Mouse (Mus musculus) midbrain, embryonic 14.5 days (tissue): ENCODE results near the gene Cubn. TPM values are rescaled to one million over a fixed set of nuclear protein-coding genes. Genes with fewer than 3 reads are reported as not detected.
A peak's percentile ranks its signal among the peaks of the same experiment; 100 is the strongest.

Experiments
- ATAC-seq: fragments of 200-750 bp; cut with Nextera tagmentation; 2 replicates; pipeline ENCODE4 v1.8.0; 2017; ENCODE audit warnings: moderate number of reproducible peaks, moderate library complexity; ENCODE audit not compliant: low FRiP score, low TSS enrichment
- DNase-seq: peaks from one replicate; pipeline ENCODE4 v3.0.0-alpha.2; 2015
- H3K27ac ChIP-seq: fragments of 300-500 bp; sonication (generic); replicated peaks from 2 replicates; pipeline ENCODE4 v1.5.1; 2014; ENCODE audit warnings: mild to moderate bottlenecking, low read depth, low read length, moderate library complexity
- H3K27me3 ChIP-seq: fragments of 300-500 bp; sonication (generic); 2 replicates; pipeline ENCODE4 v1.6.1; 2014; ENCODE audit warnings: low read length, control low read depth, mixed read lengths; ENCODE audit not compliant: control insufficient read depth, insufficient read depth
- H3K36me3 ChIP-seq: fragments of 300-500 bp; sonication (generic); 2 replicates; pipeline ENCODE4 v1.6.1; 2014; ENCODE audit warnings: low read length, control low read depth; ENCODE audit not compliant: control insufficient read depth, insufficient read depth
- H3K4me1 ChIP-seq: fragments of 300-500 bp; sonication (generic); 2 replicates; pipeline ENCODE4 v1.6.1; 2014; ENCODE audit warnings: mild to moderate bottlenecking, antibody characterized with exemption, low read length, control low read depth; ENCODE audit not compliant: control insufficient read depth, insufficient read depth
- H3K4me2 ChIP-seq: fragments of 300-500 bp; sonication (generic); 2 replicates; pipeline ENCODE4 v1.6.1; 2014; ENCODE audit warnings: mild to moderate bottlenecking, low read length, moderate library complexity
- H3K4me3 ChIP-seq: fragments of 300-500 bp; sonication (generic); replicated peaks from 2 replicates; pipeline ENCODE4 v1.5.1; 2014; ENCODE audit warnings: low read depth, low read length
- H3K9ac ChIP-seq: fragments of 300-500 bp; sonication (generic); replicated peaks from 2 replicates; pipeline ENCODE4 v1.6.1; 2014; ENCODE audit warnings: mild to moderate bottlenecking, low read length, moderate library complexity
- H3K9me3 ChIP-seq: fragments of 300-500 bp; sonication (generic); 2 replicates; pipeline ENCODE4 v1.6.1; 2016; ENCODE audit warnings: low read length, control low read depth, mixed read lengths; ENCODE audit not compliant: control insufficient read depth
- WGBS: fragments of 180-500 bp; shearing (Covaris S2); extraction: QIAGEN DNeasy Blood & Tissue Kit; methylation state at CpG from one replicate; pipeline ENCODE4 v1.1.7; 2014; 5-methylcytosine and 5-hydroxymethylcytosine counted together
- polyA plus RNA-seq: library from polyadenylated mRNA; unstranded; fragments of >200 nt; fragmentation: Nextera tagmentation; extraction: Ambion mirVana; gene quantifications from 2 replicates; pipeline ENCODE4 v1.2.1, GENCODE M21; 2014

Gene Cubn
- polyA plus RNA-seq, 1 experiment from 2014 or later = 0.67 TPM

GRCm38 (mm10) chr2:13527125-13527524 is 35.5 kb upstream of the Cubn start:
- Histone ChIP-seq H3K9ac (no peak overlapping the region), H3K4me3 (no peak overlapping the region), H3K27me3 (no peaks in the 10 kb centered on the region), H3K4me2 (no peak overlapping the region), H3K4me1 (0 out of 2 replicates have a peak, but pooled peaks cover 4% of the 10 kb centered on the region), H3K36me3 (no peaks in the 10 kb centered on the region), H3K27ac (no peak overlapping the region), H3K9me3 (no peaks in the 10 kb centered on the region)
- DNase-seq (peak; percentile 5), ATAC-seq (no peak)
- 44% methylated on average over 2 of the region's 2 CpGs for WGBS

DNA sequence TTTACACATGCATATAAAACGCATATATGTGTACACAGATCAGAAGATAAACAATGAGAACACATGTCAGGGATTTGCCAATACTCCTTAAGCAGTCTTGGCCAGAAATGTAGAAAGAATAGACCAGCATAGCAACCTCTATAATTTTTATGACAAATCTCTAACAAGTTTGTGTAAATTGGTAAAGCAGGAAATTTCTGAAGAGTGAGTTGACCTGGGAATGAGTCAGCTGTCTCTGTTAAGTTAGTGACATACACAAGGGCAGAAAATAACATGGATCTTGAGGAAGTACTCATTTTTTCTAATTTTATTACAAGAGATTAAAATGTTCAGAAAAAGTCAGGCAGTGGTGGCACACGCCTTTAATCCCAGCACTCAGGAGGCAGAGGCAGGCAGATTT is 34.6 kb upstream of the Cubn start:
- ATAC-seq (no peak), DNase-seq (no peak)
- no peak overlapping the region for H3K4me3 ChIP-seq
- H3K9me3 ChIP-seq = no peaks in the 10 kb centered on the region
- WGBS = 92% methylated on average over 2 of the region's 2 CpGs
- H3K36me3 ChIP-seq = no peaks in the 10 kb centered on the region
- H3K27me3 ChIP-seq = no peaks in the 10 kb centered on the region
- 0 out of 2 replicates have a peak, but pooled peaks cover 4% of the 10 kb centered on the region for H3K4me1 ChIP-seq
- no peak overlapping the region for H3K4me2 ChIP-seq
- no peak overlapping the region for H3K9ac ChIP-seq
- H3K27ac ChIP-seq = no peak overlapping the region

DNA sequence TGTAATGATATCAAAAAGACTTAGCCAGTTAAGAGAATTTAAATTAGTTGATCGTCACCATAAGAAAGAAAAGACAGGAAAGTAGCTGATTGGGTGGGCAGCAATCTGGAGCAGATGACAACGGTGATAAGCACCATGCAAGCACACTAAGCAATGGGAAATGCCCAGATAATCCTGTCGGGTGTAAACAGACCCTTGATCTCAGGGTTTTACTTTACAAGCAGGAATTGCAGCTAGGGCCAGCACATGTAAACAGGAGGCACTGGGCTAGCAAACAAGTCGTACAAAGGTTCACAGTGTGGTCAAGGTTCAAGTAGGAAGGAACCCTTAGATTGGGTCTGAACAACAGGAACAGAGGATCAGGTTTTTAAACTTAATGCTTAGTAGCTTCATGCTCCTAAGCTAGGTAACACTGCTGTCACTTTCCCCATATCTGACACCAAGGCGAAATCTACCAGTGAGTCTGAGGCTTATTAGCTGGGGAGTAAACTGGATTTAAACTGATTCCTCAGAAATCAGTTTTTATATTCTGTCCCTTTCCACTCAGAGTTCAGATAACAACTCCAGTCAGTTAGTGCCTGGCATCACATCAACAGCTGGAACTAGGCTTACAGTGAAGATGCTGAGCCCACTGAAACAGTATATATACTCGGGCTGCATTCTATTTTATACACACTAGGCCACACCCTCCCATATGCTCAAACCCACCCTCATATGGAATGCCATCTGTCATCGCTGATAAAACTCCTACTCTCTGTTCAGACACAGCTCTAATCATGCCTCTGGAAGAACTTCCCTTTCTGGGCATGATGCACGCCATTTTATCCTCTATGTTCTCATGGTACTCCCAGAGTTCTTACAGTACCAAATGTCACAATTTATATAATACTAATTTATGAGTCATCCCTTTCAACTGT is 32.2 kb upstream of the Cubn start:
- no peak overlapping the region for H3K4me3 ChIP-seq
- WGBS = 70% methylated on average over 8 of the region's 8 CpGs
- H3K4me2 ChIP-seq = no peak overlapping the region
- H3K4me1 ChIP-seq = 0 out of 2 replicates have a peak, but pooled peaks cover 4% of the 10 kb centered on the region
- peaks cover 7% of the 10 kb centered on the region; the same call in 1 of the 2 replicates for H3K36me3 ChIP-seq
- peak; percentile 7 for DNase-seq
- no peaks in the 10 kb centered on the region for H3K27me3 ChIP-seq
- no peak for ATAC-seq
- no peaks in the 10 kb centered on the region for H3K9me3 ChIP-seq
- no peak overlapping the region for H3K9ac ChIP-seq
- H3K27ac ChIP-seq = no peak overlapping the region

- WGBS = 39% methylated on average over 8 of the region's 8 CpGs
- H3K27ac ChIP-seq = no peak overlapping the region
- no peak overlapping the region for H3K4me3 ChIP-seq
- no peaks in the 10 kb centered on the region for H3K27me3 ChIP-seq
- DNase-seq = peak; percentile 11
- H3K36me3 ChIP-seq = peaks cover 7% of the 10 kb centered on the region; the same call in 1 of the 2 replicates
- H3K9ac ChIP-seq = no peak overlapping the region
- no peaks in the 10 kb centered on the region for H3K9me3 ChIP-seq
- no peak overlapping the region for H3K4me2 ChIP-seq
- ATAC-seq = no peak
- 0 out of 2 replicates have a peak, but pooled peaks cover 2% of the 10 kb centered on the region for H3K4me1 ChIP-seq
Measured at GRCm38 (mm10) chr2:13522106-13522505, 30.5 kb upstream of the Cubn start.

GRCm38 (mm10) chr2:13514949-13515348 is 23.3 kb upstream of the Cubn start:
- DNase-seq (no peak), ATAC-seq (no peak)
- Histone ChIP-seq H3K4me3 (no peak overlapping the region), H3K9me3 (no peaks in the 10 kb centered on the region), H3K4me2 (no peak overlapping the region), H3K27ac (no peak overlapping the region), H3K9ac (no peak overlapping the region), H3K36me3 (peaks cover 10% of the 10 kb centered on the region; the same call in 1 of the 2 replicates), H3K27me3 (no peaks in the 10 kb centered on the region), H3K4me1 (no peaks in the 10 kb centered on the region)
- WGBS = 48% methylated on average over 4 of the region's 4 CpGs

- Histone ChIP-seq H3K36me3 (no peaks in the 10 kb centered on the region), H3K9me3 (no peaks in the 10 kb centered on the region), H3K27ac (no peak overlapping the region), H3K9ac (no peak overlapping the region), H3K27me3 (no peaks in the 10 kb centered on the region), H3K4me3 (no peak overlapping the region), H3K4me2 (no peak overlapping the region), H3K4me1 (no peaks in the 10 kb centered on the region)
- DNase-seq (no peak), ATAC-seq (no peak)
- 98% methylated on average over 2 of the region's 2 CpGs for WGBS
Measured at GRCm38 (mm10) chr2:13502717-13503116, 11.1 kb upstream of the Cubn start.

- Histone ChIP-seq H3K4me3 (no peak overlapping the region), H3K36me3 (no peaks in the 10 kb centered on the region), H3K27ac (no peak overlapping the region), H3K27me3 (no peaks in the 10 kb centered on the region), H3K4me2 (no peak overlapping the region), H3K9ac (no peak overlapping the region), H3K9me3 (no peaks in the 10 kb centered on the region), H3K4me1 (no peaks in the 10 kb centered on the region)
- ATAC-seq (no peak), DNase-seq (no peak)
- WGBS = 15% methylated on average over 5 of the region's 5 CpGs
Measured at GRCm38 (mm10) chr2:13501553-13501952, 9.9 kb upstream of the Cubn start.

GRCm38 (mm10) chr2:13500298-13500999 is 8.8 kb upstream of the Cubn start:
- Histone ChIP-seq H3K4me2 (no peak overlapping the region), H3K9me3 (no peaks in the 10 kb centered on the region), H3K36me3 (no peaks in the 10 kb centered on the region), H3K4me3 (no peak overlapping the region), H3K27me3 (no peaks in the 10 kb centered on the region), H3K4me1 (no peaks in the 10 kb centered on the region), H3K9ac (no peak overlapping the region), H3K27ac (no peak overlapping the region)
- DNase-seq = peak; percentile 77
- 33% methylated on average over 5 of the region's 5 CpGs for WGBS
- peak; percentile 57; the same call in 1 of the 2 replicates for ATAC-seq
